Mouse (Mus musculus) erythroblast, embryonic 14.5 days (primary cell): Measurements from ENCODE around the gene Tmod2.

ENCODE experiments used
- GATA1 ChIP-seq: IDR thresholded peaks from 2 replicates; pipeline ENCODE4 v1.6.1; 2012; ENCODE audit warnings: low read length, inconsistent platforms, mixed read lengths
- TAL1 ChIP-seq: IDR thresholded peaks from 3 replicates; pipeline ENCODE4 v1.6.1; 2012; ENCODE audit warnings: low read length, inconsistent platforms, mixed read lengths

GRCm38 (mm10) chr9:75626308-75626604 is 15.1 kb upstream of the Tmod2 start:
- TF ChIP-seq GATA1 (no peak), TAL1 (no peak)
